In genomic region chr11:110379661-110380309, GRCm38 (mm10) we compare ENCODE assay signal across 8 mouse cellular contexts. TPM values are rescaled to one million over a fixed set of nuclear protein-coding genes. Genes with fewer than 3 reads are reported as not detected.
DNase-seq lines count a peak whose midpoint lies in the region; ATAC-seq lines count a peak whose summit lies in the region.

No protein-coding gene starts in this region.

- peak overlapping the region; percentile 56 for H3K9ac ChIP-seq in embryonic facial prominence, embryonic 14.5 days (ENCODE audit: low read depth, low read length)
- peak overlapping the region; percentile 48 for H3K9ac ChIP-seq in limb, embryonic 12.5 days (replicated peaks)
- 0 out of 2 replicates have a peak overlapping the region, but pooled peaks have one; percentile 4 for H3K9ac ChIP-seq in midbrain, embryonic 12.5 days (replicated peaks)

- H3K4me3 ChIP-seq in embryonic facial prominence, embryonic 14.5 days (ENCODE audit: low read depth, low read length), result peak overlapping the region; percentile 39
- peak overlapping the region; percentile 39 for H3K4me3 ChIP-seq in limb, embryonic 12.5 days (replicated peaks)
- H3K4me3 ChIP-seq in midbrain, embryonic 12.5 days, result peak overlapping the region; percentile 24

- no peaks in the 10 kb centered on the region for H3K9me3 ChIP-seq in embryonic facial prominence, embryonic 14.5 days (ENCODE audit: control insufficient read depth, low read length)
- no peaks in the 10 kb centered on the region for H3K9me3 ChIP-seq in limb, embryonic 12.5 days
- no peaks in the 10 kb centered on the region for H3K9me3 ChIP-seq in midbrain, embryonic 12.5 days

- DNase-seq in CD4-positive, CD25-positive, alpha-beta regulatory T cell, adult 2 months (ENCODE audit: low read depth, low spot score), result peak; percentile 17
- peak; percentile 86 for DNase-seq in embryonic facial prominence, embryonic 14.5 days (ENCODE audit: low spot score)
- DNase-seq in heart, adult 8-10 months (ENCODE audit: low spot score), result peak; percentile 63
- DNase-seq in kidney, adult 9 months, result peak; percentile 97
- DNase-seq in splenic B cell, adult 2 months (ENCODE audit: low read depth, low spot score), result peak; percentile 29

- 6% methylated on average over 20 of the region's 20 CpGs for WGBS in embryonic facial prominence, embryonic 14.5 days
- WGBS in limb, embryonic 12.5 days, result 8% methylated on average over 20 of the region's 20 CpGs
- WGBS in midbrain, embryonic 12.5 days, result 15% methylated on average over 20 of the region's 20 CpGs

- H3K36me3 ChIP-seq in embryonic facial prominence, embryonic 14.5 days (ENCODE audit: control insufficient read depth, insufficient read depth, low read length), result no peaks in the 10 kb centered on the region
- no peaks in the 10 kb centered on the region for H3K36me3 ChIP-seq in limb, embryonic 12.5 days
- H3K36me3 ChIP-seq in midbrain, embryonic 12.5 days, result no peaks in the 10 kb centered on the region
- no peaks in the 10 kb centered on the region for H3K36me3 ChIP-seq in splenic B cell, adult 2 months (ENCODE audit: control insufficient read depth, insufficient read depth, low read length, poor library complexity, severe bottlenecking)

- peak overlapping the region; percentile 17; the same call in 1 of the 2 replicates for H3K27ac ChIP-seq in embryonic facial prominence, embryonic 14.5 days (replicated peaks; ENCODE audit: low read depth, low read length)
- peak overlapping the region; percentile 41 for H3K27ac ChIP-seq in limb, embryonic 12.5 days
- H3K27ac ChIP-seq in midbrain, embryonic 12.5 days (replicated peaks), result no peak overlapping the region

- no peaks in the 10 kb centered on the region for H3K27me3 ChIP-seq in embryonic facial prominence, embryonic 14.5 days (replicated peaks; ENCODE audit: control insufficient read depth, insufficient read depth, low read length)
- no peaks in the 10 kb centered on the region for H3K27me3 ChIP-seq in limb, embryonic 12.5 days
- peaks cover 3% of the 10 kb centered on the region; the same call in 1 of the 2 replicates for H3K27me3 ChIP-seq in midbrain, embryonic 12.5 days
- no peaks in the 10 kb centered on the region for H3K27me3 ChIP-seq in splenic B cell, adult 2 months (ENCODE audit: control insufficient read depth, insufficient read depth, low read length, poor library complexity, severe bottlenecking)

- no peaks in the 10 kb centered on the region for H3K4me1 ChIP-seq in embryonic facial prominence, embryonic 14.5 days (ENCODE audit: control insufficient read depth, insufficient read depth, low read length)
- peaks cover 11% of the 10 kb centered on the region for H3K4me1 ChIP-seq in limb, embryonic 12.5 days (replicated peaks)
- 0 out of 2 replicates have a peak, but pooled peaks cover 9% of the 10 kb centered on the region for H3K4me1 ChIP-seq in midbrain, embryonic 12.5 days

- ATAC-seq in CD4-positive, CD25-positive, alpha-beta regulatory T cell, adult 4 months, result no peak
- peak; percentile 92 for ATAC-seq in embryonic facial prominence, embryonic 14.5 days (ENCODE audit: low read depth)
- ATAC-seq in limb, embryonic 12.5 days (ENCODE audit: insufficient number of reproducible peaks, insufficient read depth, low FRiP score, low TSS enrichment, low read depth), result peak; percentile 71
- peak; percentile 79 for ATAC-seq in midbrain, embryonic 12.5 days (ENCODE audit: low FRiP score, low read depth)

- peak overlapping the region; percentile 73 for H3K4me2 ChIP-seq in embryonic facial prominence, embryonic 14.5 days (ENCODE audit: low read depth, low read length)
- peak overlapping the region; percentile 73 for H3K4me2 ChIP-seq in limb, embryonic 12.5 days
- H3K4me2 ChIP-seq in midbrain, embryonic 12.5 days (replicated peaks), result peak overlapping the region; percentile 52

RNA-seq across cellular contexts. Expression of gene Map2k6, which starts 19.1 kb away (rescaled TPM):
- polyA plus RNA-seq in CD4-positive, CD25-positive, alpha-beta regulatory T cell, adult 4 months (2017; shearing (Covaris generic)), result 1 to 10 TPM; 5.8 to 8.8 TPM
- polyA plus RNA-seq in embryonic facial prominence, embryonic 14.5 days (2014; fragmentation: Nextera tagmentation; extraction: Ambion mirVana), result 15.5 and 18.5 TPM in 2 replicates
- 1 to 10 TPM; 2.9 to 7.0 (median 5.4) TPM for total RNA-seq in heart, adult 8-10 months (2022)
- 49.2 TPM in 2 replicates for polyA plus RNA-seq in limb, embryonic 12.5 days (2016; fragmentation: Nextera tagmentation; extraction: Ambion mirVana)
- polyA plus RNA-seq in midbrain, embryonic 12.5 days (2016; fragmentation: Nextera tagmentation; extraction: Ambion mirVana), result 27.6 and 31.5 TPM in 2 replicates

RNA-seq across cellular contexts. Expression of gene Abca5, which starts 42.3 kb away (rescaled TPM):
- 1 to 10 TPM in 1 of 2 experiments, under 1 TPM in 1; 0.73 to 1.1 TPM for polyA plus RNA-seq in CD4-positive, CD25-positive, alpha-beta regulatory T cell, adult 4 months (2017; shearing (Covaris generic))
- polyA plus RNA-seq in embryonic facial prominence, embryonic 14.5 days (2014; fragmentation: Nextera tagmentation; extraction: Ambion mirVana), result 9.8 and 11.2 TPM in 2 replicates
- total RNA-seq in heart, adult 8-10 months (2022), result 10 to 100 TPM in 1 of 4 experiments, 1 to 10 TPM in 3; 7.8 to 11.5 (median 8.7) TPM
- 4.9 and 5.5 TPM in 2 replicates for polyA plus RNA-seq in limb, embryonic 12.5 days (2016; fragmentation: Nextera tagmentation; extraction: Ambion mirVana)
- 4.5 and 5.9 TPM in 2 replicates for polyA plus RNA-seq in midbrain, embryonic 12.5 days (2016; fragmentation: Nextera tagmentation; extraction: Ambion mirVana)

Comparison
In these comparisons a context has a peak if more than half of its experiments do, and no peak if none do; other contexts are left out.
1. DNase-seq: peak in every context shown above with its lines; median percentile 97 in kidney, adult 9 months; 86 in embryonic facial prominence, embryonic 14.5 days; 63 in heart, adult 8-10 months; 29 in splenic B cell, adult 2 months; 17 in CD4-positive, CD25-positive, alpha-beta regulatory T cell, adult 2 months.
2. H3K9ac ChIP-seq: peak in every context shown above with its lines; median percentile 56 in embryonic facial prominence, embryonic 14.5 days; 48 in limb, embryonic 12.5 days; 4 in midbrain, embryonic 12.5 days.